Mouse (Mus musculus) neutrophil, adult 5-6 weeks (primary cell): ENCODE measurements around the gene Tcf7l2. TPM values are rescaled to one million over a fixed set of nuclear protein-coding genes. Genes with fewer than 3 reads are reported as not detected.

Experiments
- ATAC-seq: fragments of 151-379, 151-347 bp; 2 replicates; pipeline ENCODE4 v1.8.0; 2017; ENCODE audit warnings: mild to moderate bottlenecking, moderate TSS enrichment; ENCODE audit not compliant: insufficient number of reproducible peaks, poor library complexity, low FRiP score, severe bottlenecking; ENCODE audit errors: extremely low read depth
- total RNA-seq: library from RNA; stranded (forward); fragments of 200-1000 nt; gene quantifications from 2 replicates; pipeline ENCODE4 v1.2.3, GENCODE M21; 2017

Tcf7l2 gene
- total RNA-seq, 1 experiment from 2014 or later, result 0.70 TPM

DNA sequence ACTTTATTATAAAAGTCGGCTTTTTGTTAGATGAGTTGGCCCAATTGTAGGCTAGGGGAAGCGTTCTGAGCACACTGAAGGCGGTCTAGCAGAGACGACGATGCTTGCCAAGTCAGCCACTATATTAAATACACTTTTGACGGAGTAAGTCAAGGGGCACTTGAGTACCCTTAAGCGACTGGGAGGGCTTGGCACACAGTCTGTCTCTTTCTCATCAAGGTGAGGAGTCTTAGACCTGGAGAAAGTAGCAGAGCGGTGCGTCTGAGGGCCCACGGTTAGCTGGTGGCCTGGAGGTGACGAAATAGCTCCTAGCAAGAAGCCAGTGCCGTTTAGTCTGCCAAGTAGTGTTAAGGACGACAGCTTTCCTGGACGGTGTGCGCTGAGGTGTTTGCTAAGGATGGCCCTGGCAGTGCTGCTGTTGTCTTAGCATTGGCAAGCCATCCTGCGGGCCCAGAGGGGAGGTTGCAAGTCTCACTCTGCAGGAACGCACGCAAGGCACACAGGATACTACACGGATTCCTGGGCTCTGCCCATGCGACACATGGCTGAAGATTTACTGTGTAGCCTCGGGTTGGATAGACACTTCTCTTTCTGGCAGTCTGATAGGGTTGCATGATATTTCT, 43.3 kb downstream of the Tcf7l2 start:
- no peak for ATAC-seq

GRCm38 (mm10) chr19:55787420-55787819, 45.8 kb downstream of the Tcf7l2 start:
- no peak for ATAC-seq

- ATAC-seq, result no peak
These were observed 46.8 kb downstream of the Tcf7l2 start for GRCm38 (mm10) chr19:55788285-55788904.

DNA sequence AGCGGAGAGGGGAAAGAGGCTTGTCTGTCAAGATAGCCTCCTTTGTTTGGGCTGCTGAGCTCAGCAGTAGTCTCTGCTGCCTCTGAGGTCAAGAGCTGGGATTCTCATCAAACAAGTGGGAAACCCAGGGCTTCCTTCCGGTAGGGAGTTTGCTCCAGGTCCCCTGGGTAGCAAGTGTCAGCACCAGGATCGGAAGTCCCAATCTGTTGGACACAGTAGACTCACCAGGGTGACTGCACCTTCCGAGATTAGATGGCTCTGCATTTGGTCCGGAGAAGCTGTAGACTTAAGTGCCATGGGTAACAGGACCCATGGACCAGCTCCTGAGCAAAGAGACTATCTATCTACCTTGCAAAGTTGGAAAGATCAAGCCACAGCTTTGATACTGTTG, 47.3 kb downstream of the Tcf7l2 start:
- no peak for ATAC-seq

GRCm38 (mm10) chr19:55789838-55790237, 48.2 kb downstream of the Tcf7l2 start:
- no peak for ATAC-seq

DNA sequence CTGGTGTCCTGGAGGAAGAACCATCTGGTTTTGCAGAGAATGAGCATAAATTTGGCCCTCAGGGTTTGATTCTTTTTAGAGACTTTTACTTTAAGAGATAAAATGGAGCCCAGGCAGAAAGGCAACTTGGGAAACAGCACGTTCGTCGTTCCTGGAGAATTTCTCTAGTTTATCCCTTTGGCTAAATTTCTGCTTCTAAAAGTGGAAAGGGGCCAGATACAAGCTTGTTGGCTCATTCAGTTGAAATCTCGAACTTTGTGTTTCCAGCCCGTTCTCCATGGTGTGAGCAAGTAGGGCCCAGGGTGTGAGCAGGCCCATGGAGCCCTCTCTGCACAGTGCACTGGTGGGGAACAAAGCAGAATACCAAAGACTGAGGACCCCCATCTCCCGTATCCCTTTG, 49.7 kb downstream of the Tcf7l2 start:
- no peak for ATAC-seq

DNA sequence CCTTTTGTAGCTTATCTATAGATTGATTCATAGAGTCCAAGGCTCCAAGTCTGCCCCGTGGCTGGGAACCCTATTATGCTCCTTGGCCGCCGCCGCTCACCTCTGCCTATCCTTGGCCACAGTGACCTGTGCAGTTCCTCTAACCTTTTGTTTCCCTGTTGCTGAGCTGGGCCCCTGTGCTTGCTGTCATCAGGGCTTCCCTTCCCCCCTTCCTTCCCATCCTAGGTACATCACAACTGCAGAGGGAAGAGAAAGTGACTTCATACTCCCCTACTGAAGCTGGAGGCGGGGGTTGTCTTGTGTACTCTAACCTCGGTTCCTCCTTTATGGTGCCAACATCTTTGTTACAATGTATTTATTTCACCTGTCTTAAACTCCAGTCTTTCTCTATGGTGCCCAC, 50.3 kb downstream of the Tcf7l2 start:
- ATAC-seq, result no peak

- ATAC-seq, result peak; percentile 25; the same call in 1 of the 2 replicates
These were observed 51.0 kb downstream of the Tcf7l2 start for GRCm38 (mm10) chr19:55792571-55792970.

DNA sequence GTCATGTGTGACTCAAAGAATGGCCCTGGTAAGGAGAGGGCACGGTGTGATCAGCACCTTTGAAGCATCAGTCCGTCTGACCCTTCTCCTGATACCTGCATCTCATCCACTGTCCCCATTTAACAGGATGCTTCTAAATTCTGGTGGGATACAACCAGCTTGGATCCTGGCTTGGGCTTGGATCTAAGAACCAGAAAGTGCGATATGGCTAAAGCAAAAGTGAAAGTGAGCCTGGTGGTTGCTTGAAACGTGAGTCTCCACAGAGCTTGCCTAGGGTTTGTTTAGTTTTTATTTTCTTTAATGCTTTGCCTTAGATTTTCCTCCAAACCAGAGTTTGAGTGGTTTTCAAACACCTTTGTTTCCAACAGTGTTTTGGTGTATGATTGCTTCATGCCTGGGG, 51.4 kb downstream of the Tcf7l2 start:
- no peak for ATAC-seq

- no peak for ATAC-seq
These were observed 52.8 kb downstream of the Tcf7l2 start for GRCm38 (mm10) chr19:55794194-55794945.

- ATAC-seq, result no peak
These were observed 53.3 kb downstream of the Tcf7l2 start for GRCm38 (mm10) chr19:55794946-55795340.

- ATAC-seq, result no peak
These were observed 53.7 kb downstream of the Tcf7l2 start for GRCm38 (mm10) chr19:55795349-55795748.

- ATAC-seq, result no peak
These were observed 56.2 kb downstream of the Tcf7l2 start for GRCm38 (mm10) chr19:55797834-55798233.

GRCm38 (mm10) chr19:55799411-55799810, 57.8 kb downstream of the Tcf7l2 start:
- no peak for ATAC-seq

DNA sequence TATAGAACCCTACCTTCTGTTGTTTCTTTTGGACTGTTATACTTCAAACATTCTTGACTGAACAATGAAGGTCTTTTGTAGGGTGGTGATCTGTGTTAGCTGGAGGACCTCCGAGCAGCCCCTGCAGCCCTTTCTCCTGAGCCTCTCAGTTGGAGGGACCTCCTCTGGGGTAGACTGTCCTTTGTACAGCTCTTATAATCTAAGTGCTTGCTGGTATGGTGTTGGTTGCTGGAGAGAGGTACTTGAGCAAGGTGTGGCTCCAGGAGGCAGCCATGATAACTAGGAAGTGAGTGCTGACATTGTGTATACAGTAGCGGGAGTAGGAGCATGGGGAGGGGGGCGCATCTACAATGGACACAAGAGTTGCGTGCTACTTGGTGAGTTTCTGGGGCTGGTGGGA, 58.4 kb downstream of the Tcf7l2 start:
- no peak for ATAC-seq

GRCm38 (mm10) chr19:55803121-55803520, 61.5 kb downstream of the Tcf7l2 start:
- peak; percentile 46; the same call in 1 of the 2 replicates for ATAC-seq

- ATAC-seq, result no peak
These were observed 62.2 kb downstream of the Tcf7l2 start for GRCm38 (mm10) chr19:55803797-55804196.

- ATAC-seq, result no peak
These were observed 63.2 kb downstream of the Tcf7l2 start for GRCm38 (mm10) chr19:55804795-55805194.

GRCm38 (mm10) chr19:55806434-55807193, 65.0 kb downstream of the Tcf7l2 start:
- ATAC-seq, result no peak
